Mouse (Mus musculus): ENCODE results near the gene Usb1. TPM values are rescaled to one million over a fixed set of nuclear protein-coding genes. Genes with fewer than 3 reads are reported as not detected.
A peak's percentile ranks its signal among the peaks of the same experiment; 100 is the strongest.

Gene Usb1
- total RNA-seq (2021): 10 to 100 TPM; 19.0 to 19.4 TPM

GRCm38 (mm10) chr8:95331720-95332436 is at the start of gene Usb1, which contains the start of gene Zfp319:
Gene Usb1 (plus strand): TSS chr8:95332284.
Gene Zfp319 (minus strand): TSS chr8:95331950.
- peak; percentile 90 to 96 for DNase-seq (ENCODE audit: extremely low spot score in 1 of 2, low spot score in 2 of 2)
- intact Hi-C loops (cut with DNase I): loop anchor here (2.0 kb wide), 1 partner anchor 77 kb away; no protein-coding TSS in a partner anchor

- DNase-seq (ENCODE audit: extremely low spot score in 1 of 2, low spot score in 2 of 2): no peak
- intact Hi-C loops (cut with DNase I): no loop called here
Measured at GRCm38 (mm10) chr8:95289066-95289650, 42.9 kb upstream of the Usb1 start.

DNA sequence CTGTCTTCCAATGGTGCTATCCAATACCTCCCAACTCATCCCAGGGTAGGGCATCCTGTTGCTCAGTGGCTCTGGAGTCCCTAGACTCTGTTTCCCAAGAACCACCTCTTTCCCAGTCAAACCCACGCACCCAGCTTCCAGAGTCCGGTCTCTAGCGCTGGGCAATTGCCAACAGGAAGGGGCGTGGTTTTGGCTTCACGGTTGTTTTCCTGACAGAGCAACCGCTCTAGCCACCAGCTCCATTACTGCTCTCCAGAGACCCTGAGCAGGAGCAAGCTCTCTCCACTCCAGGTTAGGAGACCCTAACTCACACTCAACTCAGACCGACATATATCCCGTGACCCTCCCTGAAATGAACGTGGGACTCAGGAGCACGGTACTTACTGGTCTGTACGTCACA is 38.9 kb upstream of the Usb1 start:
- DNase-seq (ENCODE audit: extremely low spot score in 1 of 2, low spot score in 2 of 2): peak in 1 of 2 experiments; percentile 90
- intact Hi-C loops (cut with DNase I): no loop called here

DNA sequence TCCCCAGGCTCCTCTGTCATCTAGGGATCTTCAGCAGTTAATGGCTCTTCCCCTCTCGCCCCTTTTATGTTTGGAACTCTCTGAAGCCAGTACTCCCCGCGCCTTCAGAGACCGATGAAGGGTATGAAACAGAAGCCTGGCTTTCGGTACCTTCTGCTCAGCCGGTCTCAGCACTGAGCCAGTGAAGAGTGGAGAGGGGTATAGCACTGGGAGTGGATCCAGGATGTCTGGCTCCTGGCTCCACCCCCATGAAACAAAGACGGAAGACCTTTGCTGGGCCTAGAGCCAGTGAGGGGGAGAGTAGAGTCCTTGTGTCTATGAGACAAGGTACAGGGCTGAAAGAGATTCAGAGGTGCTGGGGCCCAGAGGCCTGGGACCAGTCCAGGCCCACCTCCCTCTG is 38.2 kb upstream of the Usb1 start:
- intact Hi-C loops (cut with DNase I): no loop called here
- DNase-seq (ENCODE audit: extremely low spot score in 1 of 2, low spot score in 2 of 2): peak in 1 of 2 experiments; percentile 67

DNA sequence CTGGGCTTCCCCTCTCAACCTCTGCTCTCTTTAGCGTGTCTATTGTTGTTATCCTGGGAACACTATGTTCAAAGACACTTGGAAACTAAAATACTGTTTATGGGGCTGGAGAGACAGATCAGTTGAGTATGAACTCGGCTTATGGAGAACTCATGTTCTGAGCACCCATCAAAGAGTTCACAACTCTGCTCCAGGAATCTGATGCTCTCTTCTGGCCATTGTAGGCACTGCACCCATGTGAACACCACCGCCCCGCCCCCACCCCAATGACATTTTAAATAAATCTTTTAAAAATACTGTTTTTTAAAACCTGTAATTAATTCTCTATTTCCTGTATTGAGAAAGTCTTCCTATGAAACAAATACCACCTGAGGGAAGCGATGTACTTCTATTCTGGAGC is 29.7 kb upstream of the Usb1 start:
- intact Hi-C loops (cut with DNase I): no loop called here
- no peak for DNase-seq (ENCODE audit: extremely low spot score in 1 of 2, low spot score in 2 of 2)

GRCm38 (mm10) chr8:95305526-95305925 is 26.6 kb upstream of the Usb1 start:
- DNase-seq (ENCODE audit: extremely low spot score in 1 of 2, low spot score in 2 of 2): no peak
- intact Hi-C loops (cut with DNase I): no loop called here

DNA sequence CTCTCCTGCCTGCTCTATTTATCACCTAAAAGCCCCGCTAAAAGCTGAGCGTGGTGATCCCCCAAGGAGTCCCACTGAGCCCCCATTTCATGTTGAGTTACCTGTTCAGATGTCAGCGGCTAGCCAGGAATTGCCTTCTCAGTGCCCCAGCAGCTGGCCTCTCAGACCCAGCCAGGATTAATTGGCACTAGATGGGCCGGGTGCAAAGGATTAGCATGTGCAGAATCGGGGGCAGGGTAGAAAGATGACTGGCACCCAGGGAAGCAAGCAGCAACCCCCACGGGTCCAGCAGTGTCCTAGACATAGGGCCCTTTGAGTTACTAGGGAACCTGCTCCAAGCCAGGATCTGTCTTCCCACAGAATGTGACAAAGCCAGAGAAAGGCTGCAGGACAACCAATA is 25.7 kb upstream of the Usb1 start, which contains the start of gene Cngb1:
Cngb1 (minus strand) TSS at position 155 of the 400 bp plus-strand sequence.
- DNase-seq (ENCODE audit: extremely low spot score in 1 of 2, low spot score in 2 of 2): no peak
- intact Hi-C loops (cut with DNase I): no loop called here

DNA sequence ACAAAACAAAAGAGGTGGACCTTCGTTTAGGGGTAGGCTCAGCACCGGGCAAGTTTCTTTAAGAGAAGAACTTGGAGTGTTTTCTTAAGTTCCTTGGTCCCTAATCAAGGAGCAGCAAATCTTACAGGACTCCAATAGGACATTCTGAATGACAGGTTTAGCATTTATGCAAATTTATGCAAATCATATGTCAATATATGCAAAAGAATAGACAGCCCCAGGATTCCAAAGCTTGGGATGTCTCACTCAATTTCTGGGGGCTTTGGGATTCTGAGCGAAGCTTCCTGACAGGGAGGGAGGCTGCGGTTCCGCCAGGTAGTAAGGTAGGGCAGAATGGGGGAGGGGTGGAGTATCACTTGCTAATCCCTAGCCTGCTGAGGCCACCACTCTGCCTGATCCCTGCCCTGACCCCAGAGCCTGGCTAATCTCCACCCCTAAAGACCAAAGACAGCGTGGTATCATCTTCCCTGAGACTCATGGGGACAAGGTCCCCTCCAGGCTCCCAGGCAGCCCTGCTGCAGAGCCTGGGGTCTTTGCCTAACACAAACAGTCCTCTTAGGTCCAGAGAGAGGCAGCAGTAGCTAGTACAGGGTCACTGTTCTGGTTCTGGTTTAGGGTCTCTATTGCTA is 21.6 kb upstream of the Usb1 start, which contains the start of gene Tepp:
Tepp (plus strand) TSS at position 225 of the 629 bp plus-strand sequence.
- intact Hi-C loops (cut with DNase I): loop anchor here (10.0 kb wide), 1 partner anchor 206 kb away; no protein-coding TSS in a partner anchor
- no peak for DNase-seq (ENCODE audit: extremely low spot score in 1 of 2, low spot score in 2 of 2)

DNA sequence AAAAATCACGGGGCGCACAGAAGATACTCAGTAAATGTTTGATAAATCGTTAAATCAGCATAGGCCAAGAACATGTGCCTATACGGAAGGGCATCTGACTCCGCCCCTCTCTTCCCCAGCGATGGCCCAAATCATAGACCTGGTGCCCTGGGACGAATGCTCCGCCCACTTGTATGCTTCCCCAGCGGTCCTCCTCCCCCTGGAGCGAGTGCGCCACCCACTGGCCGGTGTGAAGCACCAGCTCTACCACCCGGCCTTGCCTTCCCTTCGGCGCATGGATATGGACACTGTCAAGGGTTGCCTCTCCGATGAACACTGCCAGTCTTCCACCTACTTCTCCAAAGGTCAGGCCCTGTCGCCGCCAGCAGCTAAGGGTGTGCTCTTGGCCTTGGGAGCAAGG is 19.2 kb upstream of the Usb1 start:
- DNase-seq (ENCODE audit: extremely low spot score in 1 of 2, low spot score in 2 of 2): peak in 1 of 2 experiments; percentile 63
- intact Hi-C loops (cut with DNase I): loop anchor here (10.0 kb wide), 1 partner anchor 208 kb away; no protein-coding TSS in a partner anchor

DNA sequence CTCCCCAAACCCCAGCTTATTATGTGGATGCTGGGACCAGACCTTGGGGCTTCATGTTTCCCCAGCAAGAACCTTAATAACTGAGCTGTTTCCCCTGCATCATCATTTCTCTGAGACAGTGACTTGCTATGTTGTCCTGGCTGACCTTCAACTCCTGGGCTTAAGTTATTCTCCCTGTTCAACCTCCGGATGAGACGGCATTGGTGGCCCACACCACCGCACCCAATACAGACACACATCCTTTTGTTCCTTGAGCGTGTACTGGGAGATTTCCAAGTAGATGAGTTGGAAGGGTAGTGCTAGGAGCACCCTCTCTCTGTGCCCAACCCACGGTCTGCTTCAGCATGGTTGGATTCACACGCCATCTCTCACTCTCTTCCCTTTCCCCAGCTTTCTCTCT is 18.2 kb upstream of the Usb1 start:
- DNase-seq (ENCODE audit: extremely low spot score in 1 of 2, low spot score in 2 of 2): no peak
- intact Hi-C loops (cut with DNase I): loop anchor here (10.0 kb wide), 1 partner anchor 209 kb away; no protein-coding TSS in a partner anchor

- intact Hi-C loops (cut with DNase I): loop anchor here (10.0 kb wide), 1 partner anchor 210 kb away; no protein-coding TSS in a partner anchor
- DNase-seq (ENCODE audit: extremely low spot score in 1 of 2, low spot score in 2 of 2): no peak
Measured at GRCm38 (mm10) chr8:95314707-95315106, 17.4 kb upstream of the Usb1 start.

DNA sequence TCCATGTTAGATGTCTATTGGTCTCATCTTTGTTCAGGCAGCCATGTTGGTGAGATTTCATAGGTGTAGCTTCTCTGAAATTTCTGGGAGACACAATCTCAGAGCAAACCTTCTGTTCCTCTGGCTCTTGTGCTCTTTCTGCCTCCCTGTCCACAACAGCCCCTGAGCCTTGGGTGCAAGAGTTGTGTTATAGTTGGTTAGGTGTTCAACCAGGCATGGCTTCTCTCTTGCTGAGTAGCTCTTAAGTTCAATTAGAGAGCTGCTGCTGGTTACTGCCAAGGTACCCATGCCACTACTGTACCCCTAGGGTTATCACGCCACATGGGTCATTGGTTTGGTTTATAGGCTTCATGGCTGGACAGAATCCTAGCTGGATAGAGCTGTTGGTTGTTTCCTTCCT is 16.7 kb upstream of the Usb1 start:
- intact Hi-C loops (cut with DNase I): loop anchor here (10.0 kb wide), 1 partner anchor 211 kb away; no protein-coding TSS in a partner anchor
- no peak for DNase-seq (ENCODE audit: extremely low spot score in 1 of 2, low spot score in 2 of 2)

DNA sequence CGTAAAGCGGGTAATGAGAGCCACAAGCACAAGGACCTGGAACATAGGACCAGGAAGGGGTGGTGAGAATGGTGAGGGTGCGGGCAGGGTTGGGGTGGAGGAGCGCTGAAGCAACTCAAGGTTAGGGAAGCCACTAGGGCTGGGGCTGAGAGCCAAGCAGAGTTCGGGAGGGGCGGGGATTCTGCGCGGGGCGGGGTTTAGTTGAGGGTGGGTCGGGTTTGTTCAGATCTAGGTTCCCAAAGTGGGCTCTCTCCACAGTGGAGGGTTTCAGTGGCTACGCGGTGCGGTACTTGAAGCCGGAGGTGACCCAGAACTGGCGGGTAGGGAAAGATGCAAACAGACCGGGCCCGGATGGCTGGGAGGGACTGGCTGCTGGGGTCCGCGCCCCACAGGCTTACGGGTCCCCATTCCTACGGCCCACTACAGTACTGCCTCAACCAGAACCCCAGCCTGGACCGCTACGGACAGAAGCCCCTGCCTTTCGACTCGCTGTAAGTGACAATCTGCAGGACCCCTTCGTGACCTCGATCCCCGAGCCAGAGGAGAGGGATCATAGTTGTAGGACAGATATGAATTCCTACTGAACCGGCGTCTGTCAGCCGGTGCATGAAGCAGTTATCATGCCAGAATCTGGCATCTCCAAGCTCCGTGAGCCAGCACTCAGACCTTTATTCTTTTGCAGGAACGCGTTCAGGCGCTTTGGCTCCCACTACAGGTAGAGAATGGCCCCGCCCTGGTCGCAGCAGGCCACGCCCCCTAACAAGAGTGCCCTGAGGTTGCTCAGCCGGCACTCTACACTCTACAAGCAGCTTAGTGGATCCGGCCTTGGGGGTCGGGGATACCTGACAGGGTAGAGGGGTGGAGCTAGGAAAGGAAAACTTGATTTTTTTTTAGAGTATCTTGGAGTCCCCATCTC is 11.6 kb upstream of the Usb1 start:
- intact Hi-C loops (cut with DNase I): no loop called here
- peak in 1 of 2 experiments; percentile 68 for DNase-seq (ENCODE audit: extremely low spot score in 1 of 2, low spot score in 2 of 2)

DNA sequence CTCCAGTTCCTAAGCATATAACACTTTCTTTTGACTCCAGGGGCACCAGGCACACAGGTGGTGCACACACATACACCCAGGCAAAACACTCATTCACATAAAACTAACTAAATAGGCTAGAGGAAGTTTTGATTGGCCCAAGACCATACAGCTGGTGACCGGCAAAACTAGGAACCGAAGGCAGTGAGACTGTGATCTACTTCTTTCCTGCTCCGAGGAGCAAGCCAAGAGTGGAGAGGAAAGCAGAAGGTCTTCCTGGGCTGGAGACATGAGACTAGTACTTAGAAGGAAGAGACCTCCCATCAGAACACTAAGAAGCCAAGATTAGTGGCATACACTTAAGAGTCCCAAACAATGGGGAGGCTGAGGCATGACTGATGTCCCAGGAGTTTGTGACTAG is 8.9 kb upstream of the Usb1 start:
- DNase-seq (ENCODE audit: extremely low spot score in 1 of 2, low spot score in 2 of 2): no peak
- intact Hi-C loops (cut with DNase I): no loop called here

GRCm38 (mm10) chr8:95324646-95325045 is 7.4 kb upstream of the Usb1 start:
- DNase-seq (ENCODE audit: extremely low spot score in 1 of 2, low spot score in 2 of 2): no peak
- intact Hi-C loops (cut with DNase I): no loop called here

GRCm38 (mm10) chr8:95326822-95327221 is 5.3 kb upstream of the Usb1 start:
- intact Hi-C loops (cut with DNase I): no loop called here

DNA sequence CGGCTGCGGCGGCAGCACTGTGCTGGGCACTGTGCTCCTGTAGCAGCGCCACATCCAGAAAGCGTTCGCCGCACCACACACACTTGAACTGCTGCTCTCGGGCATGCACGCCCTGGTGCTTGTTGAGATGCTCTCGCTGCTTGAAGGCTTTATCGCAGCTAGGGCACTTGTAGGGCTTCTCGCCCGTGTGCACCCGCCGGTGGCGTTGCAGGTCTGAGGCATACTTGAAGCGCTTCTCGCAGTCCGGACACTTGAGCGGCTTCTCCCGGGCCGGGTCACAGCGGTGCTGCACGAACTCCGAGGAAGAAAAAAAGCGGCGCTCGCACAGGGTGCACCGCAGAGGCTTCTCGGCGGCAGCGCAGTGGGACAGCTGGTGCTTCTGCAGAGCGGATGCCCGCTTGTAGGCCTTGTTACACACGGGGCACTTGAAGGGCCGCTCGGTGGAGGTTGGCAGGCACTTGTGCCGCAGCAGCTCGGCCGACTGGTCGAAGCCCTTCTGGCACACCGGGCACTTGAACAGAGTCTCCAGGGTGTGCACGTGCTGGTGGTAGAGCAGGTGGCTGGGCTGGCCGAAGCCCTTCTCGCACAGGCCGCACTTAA is 4.1 kb upstream of the Usb1 start:
- no peak for DNase-seq (ENCODE audit: extremely low spot score in 1 of 2, low spot score in 2 of 2)
- intact Hi-C loops (cut with DNase I): no loop called here

More at GRCm38 (mm10) chr8:95326822-95327221, 5.3 kb upstream of the Usb1 start:
- no peak for DNase-seq (ENCODE audit: extremely low spot score in 1 of 2, low spot score in 2 of 2)

- intact Hi-C loops (cut with DNase I): loop anchor here (2.0 kb wide), 1 partner anchor 76 kb away; no protein-coding TSS in a partner anchor
- DNase-seq (ENCODE audit: extremely low spot score in 1 of 2, low spot score in 2 of 2): no peak
Measured at GRCm38 (mm10) chr8:95330367-95330766, 1.7 kb upstream of the Usb1 start.

Data from left cerebral cortex, postnatal 10 days (tissue).